Mouse (Mus musculus): Measurements from ENCODE around the gene Lrr1.

DNA sequence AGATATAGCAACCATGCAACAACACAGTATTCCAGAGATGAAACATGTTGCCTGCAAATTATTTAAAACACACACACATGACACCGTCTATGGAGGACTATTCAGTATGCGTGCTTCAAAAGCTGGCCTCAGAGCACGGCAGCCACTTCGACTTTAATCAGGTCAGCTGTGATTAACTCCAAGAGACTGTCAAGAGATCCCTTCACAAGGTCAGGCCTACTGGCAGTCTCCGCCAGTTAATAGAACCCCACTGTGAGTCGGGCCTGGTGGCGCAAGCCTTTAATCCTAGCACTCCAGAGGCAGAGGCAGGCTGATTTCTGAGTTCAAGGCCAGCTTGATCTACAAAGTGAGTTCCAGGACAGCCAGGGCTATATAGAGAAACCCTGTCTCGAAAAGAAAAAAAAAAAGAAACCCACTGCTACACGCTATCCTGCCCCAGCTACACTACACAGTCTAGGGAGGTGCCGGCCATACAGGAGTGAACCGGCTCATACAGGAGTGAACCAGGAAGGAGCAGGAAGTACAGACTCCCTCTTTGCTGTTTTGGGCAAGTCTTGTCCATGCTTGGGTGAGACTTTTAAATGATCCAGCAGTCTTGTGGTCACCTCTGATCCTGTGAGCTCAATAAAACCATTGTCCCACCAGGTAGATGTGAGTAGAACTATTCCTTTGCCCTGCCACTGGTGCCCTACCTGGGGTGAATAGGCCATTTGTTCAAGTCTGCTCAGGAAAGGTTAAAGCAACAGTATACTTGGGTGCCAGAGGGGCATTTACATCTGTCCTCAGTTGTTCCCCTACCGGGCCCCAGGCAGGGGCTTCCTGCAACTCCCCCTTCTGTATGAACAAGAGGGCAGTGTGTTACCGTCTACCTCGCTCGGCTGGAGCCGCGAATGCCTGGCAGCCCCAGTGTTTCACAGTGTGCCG lies 41.7 kb downstream of the Lrr1 start:
- no peak for TF ChIP-seq CTCF (IDR thresholded peaks at IDR 0.05; ENCODE audit: borderline replicate concordance, insufficient read depth, low read depth, low read length)
- TF ChIP-seq POLR2A (IDR thresholded peaks at IDR 0.05; ENCODE audit: borderline replicate concordance, insufficient read depth, low read length) = no peak
